Mouse (Mus musculus) ES-E14 (cell line): ENCODE results near the gene Ralgapa1.

Experiments
- CHD2 ChIP-seq: IDR thresholded peaks from 2 replicates; pipeline ENCODE4 v1.6.1; 2014; ENCODE audit warnings: mild to moderate bottlenecking, low read depth, low read length, inconsistent platforms
- ZC3H11A ChIP-seq: IDR thresholded peaks from 2 replicates; pipeline ENCODE4 v1.6.1; 2012; ENCODE audit warnings: low read depth, mild to moderate bottlenecking, inconsistent platforms, low read length, borderline replicate concordance

- TF ChIP-seq CHD2 = no peak
- no peak for TF ChIP-seq ZC3H11A
Measured at GRCm38 (mm10) chr12:55620321-55620720, 200.6 kb downstream of the Ralgapa1 start.
